Mouse (Mus musculus) stomach, embryonic 14.5 days (tissue): ENCODE data around the gene Krt2. TPM values are rescaled to one million over a fixed set of nuclear protein-coding genes. Genes with fewer than 3 reads are reported as not detected.

Experiments used
- ATAC-seq: fragments of 200-750 bp; cut with Nextera tagmentation; 2 replicates; pipeline ENCODE4 v1.8.0; 2017; ENCODE audit warnings: low read depth, moderate TSS enrichment; ENCODE audit not compliant: insufficient number of reproducible peaks, insufficient read depth, low FRiP score
- H3K27ac ChIP-seq: fragments of 300-500 bp; sonication (generic); 2 replicates; pipeline ENCODE4 v1.5.1; 2014; ENCODE audit warnings: mild to moderate bottlenecking, low read length, moderate library complexity, mixed read lengths
- H3K27me3 ChIP-seq: fragments of 300-500 bp; sonication (generic); 2 replicates; pipeline ENCODE4 v1.6.1; 2014; ENCODE audit warnings: low read length, control low read depth, mixed read lengths; ENCODE audit not compliant: control insufficient read depth, insufficient read depth
- H3K36me3 ChIP-seq: fragments of 300-500 bp; sonication (generic); 2 replicates; pipeline ENCODE4 v1.6.1; 2014; ENCODE audit warnings: mild to moderate bottlenecking, control low read depth, low read length, moderate library complexity, mixed read lengths; ENCODE audit not compliant: control insufficient read depth, insufficient read depth
- H3K4me1 ChIP-seq: fragments of 300-500 bp; sonication (generic); 2 replicates; pipeline ENCODE4 v1.6.1; 2014; ENCODE audit warnings: low read length, control low read depth, mixed read lengths; ENCODE audit not compliant: control insufficient read depth, insufficient read depth
- H3K4me2 ChIP-seq: fragments of 300-500 bp; sonication (generic); replicated peaks from 2 replicates; pipeline ENCODE4 v1.6.1; 2014; ENCODE audit warnings: low read depth, low read length, control low read depth
- H3K4me3 ChIP-seq: fragments of 300-500 bp; sonication (generic); 2 replicates; pipeline ENCODE4 v1.5.1; 2014; ENCODE audit warnings: low read depth, low read length, control low read depth
- H3K9ac ChIP-seq: fragments of 300-500 bp; sonication (generic); replicated peaks from 2 replicates; pipeline ENCODE4 v1.6.1; 2014; ENCODE audit warnings: low read depth, mild to moderate bottlenecking, control low read depth, low read length, moderate library complexity, mixed read lengths
- H3K9me3 ChIP-seq: fragments of 300-500 bp; sonication (generic); 2 replicates; pipeline ENCODE4 v1.6.1; 2016; ENCODE audit warnings: low read depth, low read length, control low read depth; ENCODE audit not compliant: control insufficient read depth
- WGBS: fragments of 180-500 bp; shearing (Covaris S2); extraction: QIAGEN DNeasy Blood & Tissue Kit; methylation state at CpG from one replicate; pipeline ENCODE4 v1.1.7; 2014; 5-methylcytosine and 5-hydroxymethylcytosine counted together
- polyA plus RNA-seq: library from polyadenylated mRNA; unstranded; fragments of >200 nt; fragmentation: Nextera tagmentation; extraction: Ambion mirVana; gene quantifications from 2 replicates; pipeline ENCODE4 v1.2.1, GENCODE M21; 2014

Krt2 gene
- polyA plus RNA-seq, 1 experiment from 2014 or later = not detected

DNA sequence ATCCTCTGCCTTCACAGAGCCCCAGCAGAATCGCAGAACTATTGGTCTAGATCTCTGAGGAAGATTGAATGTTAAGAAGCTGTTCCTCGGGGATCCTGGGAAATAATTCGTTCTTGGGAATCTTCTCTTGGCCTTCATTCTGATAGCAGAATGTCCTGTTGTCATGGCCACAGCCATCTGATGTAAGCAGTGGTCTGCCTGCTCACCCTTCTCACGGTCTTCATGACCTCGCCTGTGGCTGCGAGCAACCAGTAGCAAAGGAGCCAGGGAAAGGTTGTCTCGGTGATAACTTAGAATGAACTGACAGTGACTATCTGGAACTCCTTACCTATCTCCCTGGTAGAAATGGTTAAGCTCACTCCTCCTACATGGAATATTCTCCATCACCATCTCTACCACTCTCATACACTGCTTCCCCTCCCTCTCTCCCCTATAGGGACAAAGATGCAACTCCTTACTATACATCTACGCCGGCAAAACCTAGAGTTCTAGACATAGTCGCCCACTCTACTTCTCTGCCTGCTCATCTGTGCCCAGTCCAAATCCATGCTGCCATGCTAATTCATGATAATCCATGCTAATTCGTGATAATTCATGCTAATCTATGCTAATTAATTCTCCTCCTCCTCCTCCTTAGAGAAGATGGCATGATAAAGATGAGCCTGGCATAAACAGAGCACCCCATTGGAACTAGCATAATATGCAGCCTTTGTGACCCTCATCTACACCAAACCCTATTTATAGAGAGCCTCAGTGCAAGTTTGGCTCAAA is 14.7 kb downstream of the Krt2 start:
- H3K4me1 ChIP-seq = no peaks in the 10 kb centered on the region
- H3K9me3 ChIP-seq = no peaks in the 10 kb centered on the region
- H3K36me3 ChIP-seq = no peaks in the 10 kb centered on the region
- no peak overlapping the region for H3K4me2 ChIP-seq
- H3K4me3 ChIP-seq = no peak overlapping the region
- H3K27me3 ChIP-seq = no peaks in the 10 kb centered on the region
- 81% methylated on average over 11 of the region's 11 CpGs for WGBS
- no peak for ATAC-seq
- no peak overlapping the region for H3K27ac ChIP-seq
- H3K9ac ChIP-seq = no peak overlapping the region

DNA sequence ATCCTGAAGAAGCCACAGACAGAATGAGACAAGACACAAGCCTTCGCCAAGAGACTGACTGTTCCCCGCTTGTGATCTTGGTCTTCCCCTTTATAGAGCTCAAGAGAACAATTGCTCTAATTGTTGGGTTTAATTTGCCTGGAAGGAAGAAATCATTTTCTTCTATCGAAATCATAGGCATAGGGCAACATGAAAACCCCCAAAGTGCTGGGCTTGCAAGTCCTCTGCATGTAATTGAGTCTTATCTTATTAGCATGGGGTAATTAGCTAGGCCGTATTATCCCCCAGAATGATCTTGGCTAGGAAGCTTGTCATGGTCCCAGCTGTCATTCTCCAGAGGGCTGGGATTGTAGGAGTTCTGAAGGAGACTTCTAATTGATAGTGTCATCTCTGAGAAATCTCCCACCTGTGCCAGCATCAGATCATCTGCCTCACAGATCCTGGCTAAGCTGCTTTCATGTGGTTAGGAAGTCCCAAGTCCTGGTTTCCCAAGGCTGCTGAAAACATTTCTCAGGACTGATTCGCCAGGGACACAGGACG is 15.6 kb downstream of the Krt2 start, which contains the start of gene Krt73:
Gene Krt73, minus strand, starts transcription at position 51 of the 540 bp plus-strand sequence.
- no peak for ATAC-seq
- WGBS = 83% methylated on average over 6 of the region's 6 CpGs
- Histone ChIP-seq H3K9me3 (no peaks in the 10 kb centered on the region), H3K9ac (no peak within 1 kb of the TSS), H3K4me1 (no peaks in the 10 kb centered on the region), H3K4me2 (no peak within 1 kb of the TSS), H3K27ac (no peak within 1 kb of the TSS), H3K4me3 (no peak within 1 kb of the TSS), H3K27me3 (no peaks in the 10 kb centered on the region), H3K36me3 (no peaks in the 10 kb centered on the region)

DNA sequence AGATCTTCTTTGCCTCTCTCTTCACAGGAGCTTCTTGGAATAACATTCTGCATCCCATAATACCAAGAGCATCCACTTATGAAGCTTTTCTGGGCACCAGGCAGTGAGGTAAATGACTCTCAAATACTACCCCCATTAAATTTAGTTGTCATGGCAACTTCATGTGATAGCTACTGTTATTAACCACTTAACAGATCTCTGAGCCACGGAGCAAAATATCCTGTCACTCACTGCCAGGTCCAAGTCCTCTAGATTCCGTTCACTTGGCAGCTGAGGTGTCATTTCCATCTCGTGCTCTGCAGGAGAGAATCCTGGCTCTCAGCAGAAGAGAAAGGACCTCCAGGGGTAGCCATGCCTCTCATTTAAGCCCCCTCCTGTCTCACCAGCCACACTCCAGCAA is 27.1 kb downstream of the Krt2 start:
- H3K27ac ChIP-seq = no peak overlapping the region
- H3K27me3 ChIP-seq = no peaks in the 10 kb centered on the region
- no peak overlapping the region for H3K4me2 ChIP-seq
- ATAC-seq = no peak
- no peak overlapping the region for H3K4me3 ChIP-seq
- H3K4me1 ChIP-seq = no peaks in the 10 kb centered on the region
- no peaks in the 10 kb centered on the region for H3K9me3 ChIP-seq
- WGBS = 25% methylated on average over 3 of the region's 3 CpGs
- no peaks in the 10 kb centered on the region for H3K36me3 ChIP-seq
- no peak overlapping the region for H3K9ac ChIP-seq

DNA sequence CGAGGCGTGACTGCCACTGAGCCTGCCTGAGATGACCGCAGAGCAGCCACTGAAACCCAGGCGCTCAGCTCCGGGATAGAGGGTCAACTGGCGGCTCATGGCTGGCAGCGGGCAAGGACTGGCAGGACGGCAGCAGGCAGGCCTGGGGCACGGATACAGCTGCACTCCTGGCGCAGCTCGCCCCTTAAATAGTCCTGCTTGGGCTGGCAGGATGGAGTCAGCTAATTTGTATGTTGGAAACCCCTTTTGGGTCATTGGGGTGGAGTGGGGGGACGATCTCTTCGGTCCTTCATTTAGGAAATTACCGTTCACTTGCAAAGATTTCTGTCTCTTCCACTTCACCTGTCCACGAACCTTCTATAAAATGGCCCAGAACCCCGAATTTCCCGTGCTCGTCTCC is 31.6 kb downstream of the Krt2 start, which contains the start of gene Krt72:
Gene Krt72, minus strand, starts transcription at position 101 of the 400 bp plus-strand sequence.
- no peak within 1 kb of the TSS for H3K9ac ChIP-seq
- H3K4me2 ChIP-seq = no peak within 1 kb of the TSS
- 92% methylated on average over 18 of the region's 18 CpGs for WGBS
- H3K4me3 ChIP-seq = no peak within 1 kb of the TSS
- H3K9me3 ChIP-seq = no peaks in the 10 kb centered on the region
- no peaks in the 10 kb centered on the region for H3K27me3 ChIP-seq
- H3K36me3 ChIP-seq = no peaks in the 10 kb centered on the region
- H3K4me1 ChIP-seq = no peaks in the 10 kb centered on the region
- no peak within 1 kb of the TSS for H3K27ac ChIP-seq
- ATAC-seq = no peak

DNA sequence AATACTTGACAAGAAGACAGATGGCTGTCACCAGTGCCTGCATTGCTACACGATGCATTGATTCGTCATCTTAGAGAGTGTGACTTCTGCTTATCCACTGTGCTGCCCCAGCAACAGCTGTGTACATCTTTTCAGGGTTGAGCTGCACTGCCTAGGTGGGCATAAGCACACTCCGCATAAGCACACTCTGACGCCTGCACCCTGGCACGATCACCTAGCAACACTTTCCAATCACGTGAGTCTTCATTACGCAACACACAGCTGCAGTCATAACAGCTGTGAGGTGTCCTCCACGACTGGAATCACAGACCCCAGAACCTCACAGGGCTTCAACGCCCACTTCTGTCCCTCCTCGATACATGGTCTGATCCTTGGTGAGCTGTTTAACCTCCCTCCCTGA is 44.5 kb downstream of the Krt2 start:
- no peaks in the 10 kb centered on the region for H3K4me1 ChIP-seq
- no peaks in the 10 kb centered on the region for H3K9me3 ChIP-seq
- no peaks in the 10 kb centered on the region for H3K27me3 ChIP-seq
- H3K9ac ChIP-seq = no peak overlapping the region
- H3K4me3 ChIP-seq = no peak overlapping the region
- 64% methylated on average over 10 of the region's 10 CpGs for WGBS
- ATAC-seq = no peak
- H3K27ac ChIP-seq = no peak overlapping the region
- no peak overlapping the region for H3K4me2 ChIP-seq
- H3K36me3 ChIP-seq = no peaks in the 10 kb centered on the region

DNA sequence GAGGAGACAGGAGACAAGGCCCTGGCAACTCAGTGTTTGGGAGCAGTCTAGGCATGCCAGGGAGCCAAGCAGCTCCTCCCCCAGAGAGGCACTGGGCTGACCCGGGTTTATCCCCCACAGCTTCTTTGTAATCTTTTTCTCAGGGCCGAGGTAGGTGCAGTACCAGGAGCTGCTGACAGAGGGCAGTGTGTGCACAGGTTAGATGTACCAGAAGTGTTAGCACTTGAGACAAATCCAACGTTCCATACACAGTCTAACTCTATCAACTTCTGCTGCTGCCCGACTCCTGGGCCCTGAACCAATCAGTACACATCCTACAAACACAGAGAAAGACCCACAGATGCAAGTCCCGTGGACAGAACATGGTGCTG is 45.3 kb downstream of the Krt2 start:
- no peaks in the 10 kb centered on the region for H3K4me1 ChIP-seq
- H3K27ac ChIP-seq = no peak overlapping the region; the same call in 1 of the 2 replicates
- 0 out of 2 replicates have a peak, but pooled peaks have one; percentile 46 for ATAC-seq
- no peak overlapping the region for H3K9ac ChIP-seq
- no peaks in the 10 kb centered on the region for H3K36me3 ChIP-seq
- 3% methylated on average over 5 of the region's 5 CpGs for WGBS
- H3K4me3 ChIP-seq = no peak overlapping the region
- H3K27me3 ChIP-seq = no peaks in the 10 kb centered on the region
- H3K4me2 ChIP-seq = no peak overlapping the region
- no peaks in the 10 kb centered on the region for H3K9me3 ChIP-seq

DNA sequence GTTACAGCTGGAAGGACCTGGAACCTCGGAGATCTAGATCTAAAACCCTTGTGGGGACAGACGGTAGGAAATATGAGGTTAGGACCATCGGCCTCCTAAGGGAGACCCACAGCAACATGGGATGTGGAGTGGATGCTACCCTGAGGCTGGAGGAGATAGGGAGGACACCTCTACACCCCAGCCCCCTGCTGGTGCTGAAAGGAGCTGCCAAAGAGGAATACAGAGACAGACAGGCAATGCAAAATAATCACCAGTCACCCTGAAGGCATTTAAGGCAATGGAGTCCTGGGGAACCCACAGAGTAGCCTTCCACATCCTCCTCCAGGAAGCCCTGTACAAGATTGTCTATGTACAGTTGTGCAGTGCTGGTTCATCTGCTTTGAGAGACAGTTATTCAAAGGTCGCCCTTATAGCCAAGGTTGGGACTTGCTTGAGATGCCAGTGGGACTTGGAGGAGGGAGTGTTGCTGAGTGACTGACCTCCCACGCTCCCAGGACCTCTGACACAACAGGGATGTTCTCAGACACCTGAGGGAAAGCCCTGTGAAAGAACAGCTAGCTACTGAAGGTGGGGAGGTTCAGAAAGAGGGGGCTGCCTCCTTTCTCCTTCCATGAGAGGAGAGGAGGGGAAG is 45.8 kb downstream of the Krt2 start:
- no peak overlapping the region for H3K4me2 ChIP-seq
- peak overlapping the region; percentile 16; the same call in 1 of the 2 replicates for H3K27ac ChIP-seq

DNA sequence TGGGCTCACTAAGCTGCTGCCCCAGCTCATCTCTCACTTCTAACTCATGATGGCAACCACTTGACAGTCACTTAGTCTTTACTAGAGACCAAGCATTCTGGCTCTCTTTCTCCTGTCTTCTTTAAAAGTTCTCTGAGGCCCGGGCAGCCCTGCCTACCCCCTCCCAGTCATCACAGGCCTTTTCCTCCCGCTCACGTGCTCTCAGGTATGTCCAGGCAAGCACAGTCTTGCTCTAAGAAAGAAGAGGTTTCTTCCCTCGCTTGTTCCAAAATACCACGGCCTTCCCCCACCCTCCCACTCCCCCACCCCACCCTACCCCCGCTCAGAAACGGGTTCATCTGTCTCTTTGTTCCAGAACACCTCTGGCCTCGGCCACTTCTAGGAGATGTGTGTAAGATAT is 47.7 kb downstream of the Krt2 start:
- no peaks in the 10 kb centered on the region for H3K9me3 ChIP-seq
- no peak overlapping the region for H3K9ac ChIP-seq
- H3K4me3 ChIP-seq = no peak overlapping the region
- H3K27me3 ChIP-seq = no peaks in the 10 kb centered on the region
- ATAC-seq = no peak
- no peaks in the 10 kb centered on the region; the same call in 1 of the 2 replicates for H3K4me1 ChIP-seq
- 37% methylated on average over 8 of the region's 8 CpGs for WGBS
- no peak overlapping the region for H3K4me2 ChIP-seq
- H3K36me3 ChIP-seq = no peaks in the 10 kb centered on the region
- H3K27ac ChIP-seq = no peak overlapping the region; the same call in 1 of the 2 replicates

More for the DNA sequence above, 45.8 kb downstream of the Krt2 start:
- no peak overlapping the region for H3K9ac ChIP-seq
- 66% methylated on average over 5 of the region's 5 CpGs for WGBS
- no peak overlapping the region for H3K4me3 ChIP-seq
- H3K36me3 ChIP-seq = no peaks in the 10 kb centered on the region
- H3K4me1 ChIP-seq = no peaks in the 10 kb centered on the region
- no peak for ATAC-seq
- no peaks in the 10 kb centered on the region for H3K27me3 ChIP-seq
- no peaks in the 10 kb centered on the region for H3K9me3 ChIP-seq
